Mouse (Mus musculus) liver, adult 2 months (tissue): ENCODE measurements at regions not wholly inside any gene's neighbourhood (a gene's known extent, or its start where the extent isn't known, plus 50 kb on each side); places are given as distances from the start of the nearest gene placed in this dataset.
"Not testable (repeated sequence)": the region's sequence is repeated elsewhere in the genome, so short reads cannot be mapped to it uniquely, and the experiment has no call there.

Experiments used
- DNase-seq: peaks from one replicate; pipeline ENCODE4 v3.0.0-alpha.2; 2011; ENCODE audit warnings: low read depth, low spot score; ENCODE audit errors: extremely low read depth
- H3K27ac ChIP-seq: fragments of 200-500 bp; replicated peaks from 2 replicates; pipeline ENCODE4 v1.5.1; 2012; ENCODE audit warnings: low read depth, mild to moderate bottlenecking, control low read depth, inconsistent platforms, low read length; ENCODE audit not compliant: insufficient read depth
- H3K27me3 ChIP-seq: fragments of 200-500 bp; 2 replicates; pipeline ENCODE4 v1.6.1; 2012; ENCODE audit warnings: mild to moderate bottlenecking, moderate library complexity, low read length, inconsistent platforms; ENCODE audit not compliant: control insufficient read depth, insufficient read depth
- H3K36me3 ChIP-seq: fragments of 200-500 bp; 2 replicates; pipeline ENCODE4 v1.6.1; 2012; ENCODE audit warnings: low read length, inconsistent platforms; ENCODE audit not compliant: control insufficient read depth, insufficient read depth
- H3K4me1 ChIP-seq: fragments of 200-500 bp; 2 replicates; pipeline ENCODE4 v1.6.1; 2011; ENCODE audit warnings: low read length; ENCODE audit not compliant: control insufficient read depth, insufficient read depth
- H3K4me3 ChIP-seq: fragments of 200-500 bp; 2 replicates; pipeline ENCODE4 v1.5.1; 2011; ENCODE audit warnings: low read depth, mild to moderate bottlenecking, control low read depth, low read length, moderate library complexity; ENCODE audit not compliant: insufficient read depth
- H3K79me2 ChIP-seq: fragments of 200-500 bp; 2 replicates; pipeline ENCODE4 v1.6.1; 2012; ENCODE audit warnings: inconsistent platforms, mild to moderate bottlenecking, low read length, moderate library complexity; ENCODE audit not compliant: control insufficient read depth, insufficient read depth
- H3K9ac ChIP-seq: fragments of 200-500 bp; 2 replicates; pipeline ENCODE4 v1.6.1; 2012; ENCODE audit warnings: low read depth, mild to moderate bottlenecking, control low read depth, inconsistent platforms, low read length
- CTCF ChIP-seq: fragments of 200-500 bp; IDR thresholded peaks from 2 replicates; pipeline ENCODE4 v1.5.1; 2011; ENCODE audit warnings: low read depth, low read length, control low read depth
- POLR2A ChIP-seq: fragments of 200-500 bp; IDR thresholded peaks from 2 replicates; pipeline ENCODE4 v1.6.1; 2011; ENCODE audit warnings: low read length, control low read depth; ENCODE audit not compliant: insufficient read depth; ENCODE audit errors: extremely low read depth
- WGBS: fragments of 180-500 bp; shearing (Covaris S2); methylation state at CpG from one replicate; pipeline ENCODE4 v1.1.7; 2018; 5-methylcytosine and 5-hydroxymethylcytosine counted together

GRCm38 (mm10) chr19:35529276-35529675, 528.0 kb downstream of the Htr7 start:
- 31% methylated on average over 1 of the region's 1 CpGs for WGBS
- Histone ChIP-seq H3K4me1 (no peaks in the 10 kb centered on the region), H3K4me3 (no peak overlapping the region), H3K36me3 (no peaks in the 10 kb centered on the region), H3K27ac (no peak overlapping the region), H3K9ac (no peak overlapping the region), H3K79me2 (no peaks in the 10 kb centered on the region), H3K27me3 (no peaks in the 10 kb centered on the region)
- no peak for DNase-seq
- TF ChIP-seq POLR2A (no peak), CTCF (no peak)

- TF ChIP-seq CTCF (no peak), POLR2A (no peak)
- H3K4me3 ChIP-seq: no peak overlapping the region
- no peak overlapping the region for H3K9ac ChIP-seq
- WGBS: 71% methylated on average over 4 of the region's 4 CpGs
- H3K79me2 ChIP-seq: no peaks in the 10 kb centered on the region
- no peaks in the 10 kb centered on the region for H3K27me3 ChIP-seq
- no peaks in the 10 kb centered on the region for H3K4me1 ChIP-seq
- no peak overlapping the region for H3K27ac ChIP-seq
- no peak for DNase-seq
- no peaks in the 10 kb centered on the region for H3K36me3 ChIP-seq
These were observed 563.6 kb downstream of the Htr7 start for GRCm38 (mm10) chr19:35493721-35494120.

GRCm38 (mm10) chr19:35491354-35491753, 566.0 kb downstream of the Htr7 start:
- Histone ChIP-seq H3K27me3 (no peaks in the 10 kb centered on the region), H3K36me3 (no peaks in the 10 kb centered on the region), H3K27ac (no peak overlapping the region), H3K4me3 (no peak overlapping the region), H3K79me2 (no peaks in the 10 kb centered on the region), H3K9ac (no peak overlapping the region), H3K4me1 (no peaks in the 10 kb centered on the region)
- WGBS: 83% methylated on average over 8 of the region's 8 CpGs
- TF ChIP-seq POLR2A: no peak
- TF ChIP-seq CTCF: no peak
- DNase-seq: no peak

GRCm38 (mm10) chr19:35485616-35486015, 563.5 kb downstream of the Kif20b start:
- not testable (repeated sequence) for H3K27me3 ChIP-seq, DNase-seq, H3K79me2 ChIP-seq, H3K27ac ChIP-seq, H3K4me3 ChIP-seq, H3K9ac ChIP-seq, H3K36me3 ChIP-seq, H3K4me1 ChIP-seq
- WGBS: 82% methylated on average over 2 of the region's 2 CpGs

GRCm38 (mm10) chr19:35482469-35482868, 560.3 kb downstream of the Kif20b start:
- 55% methylated on average over 1 of the region's 1 CpGs for WGBS

GRCm38 (mm10) chr19:35453942-35454341, 531.8 kb downstream of the Kif20b start:
- no peak overlapping the region for H3K27ac ChIP-seq
- H3K36me3 ChIP-seq: no peaks in the 10 kb centered on the region
- H3K27me3 ChIP-seq: no peaks in the 10 kb centered on the region
- H3K4me3 ChIP-seq: no peak overlapping the region
- DNase-seq: no peak
- H3K4me1 ChIP-seq: no peaks in the 10 kb centered on the region
- 61% methylated on average over 3 of the region's 3 CpGs for WGBS
- H3K9ac ChIP-seq: no peak overlapping the region
- no peaks in the 10 kb centered on the region for H3K79me2 ChIP-seq
- no peak for TF ChIP-seq CTCF
- TF ChIP-seq POLR2A: no peak

More at GRCm38 (mm10) chr19:35482469-35482868, 560.3 kb downstream of the Kif20b start:
- Histone ChIP-seq H3K27ac (no peak overlapping the region), H3K79me2 (no peaks in the 10 kb centered on the region), H3K27me3 (no peaks in the 10 kb centered on the region), H3K4me3 (no peak overlapping the region), H3K36me3 (no peaks in the 10 kb centered on the region), H3K4me1 (no peaks in the 10 kb centered on the region), H3K9ac (no peak overlapping the region)
- no peak for DNase-seq
- no peak for TF ChIP-seq CTCF
- TF ChIP-seq POLR2A: no peak

GRCm38 (mm10) chr19:35442466-35442865, 520.3 kb downstream of the Kif20b start:
- no peaks in the 10 kb centered on the region for H3K36me3 ChIP-seq
- H3K27me3 ChIP-seq: no peaks in the 10 kb centered on the region
- H3K79me2 ChIP-seq: no peaks in the 10 kb centered on the region
- WGBS: 88% methylated on average over 5 of the region's 5 CpGs
- DNase-seq: no peak
- H3K27ac ChIP-seq: no peak overlapping the region
- H3K4me3 ChIP-seq: no peak overlapping the region
- no peak overlapping the region for H3K9ac ChIP-seq
- no peaks in the 10 kb centered on the region for H3K4me1 ChIP-seq
- TF ChIP-seq CTCF (no peak), POLR2A (no peak)
